Mouse (Mus musculus) MEL (cell line): ENCODE measurements around the gene Rfx4. TPM values are rescaled to one million over a fixed set of nuclear protein-coding genes. Genes with fewer than 3 reads are reported as not detected.

Experiments
- DNase-seq: peaks from one replicate; pipeline ENCODE4 v3.0.0; 2011; ENCODE audit warnings: low read depth, low spot score
- H3K27ac ChIP-seq: 2 replicates; pipeline ENCODE4 v1.5.1; 2012; ENCODE audit warnings: low read depth, mild to moderate bottlenecking, control low read depth, low read length, moderate library complexity; ENCODE audit not compliant: control insufficient read depth
- H3K27me3 ChIP-seq, 2 experiments: fragments of 150-350 bp in 1 of 2; sonication (generic) in 1 of 2; 2 replicates each; pipeline ENCODE4 v1.6.1; 2012; ENCODE audit warnings: low read length in 2 of 2, mild to moderate bottlenecking in 2 of 2, improper control_type of control experiment in 1 of 2, moderate library complexity in 1 of 2; ENCODE audit not compliant: insufficient read depth in 2 of 2, control insufficient read depth in 1 of 2
- H3K36me3 ChIP-seq, 2 experiments: 2 replicates each; pipeline ENCODE4 v1.6.1; 2012 to 2014; ENCODE audit warnings: low read length in 2 of 2, improper control_type of control experiment in 1 of 2, inconsistent platforms in 1 of 2, mild to moderate bottlenecking in 1 of 2; ENCODE audit not compliant: insufficient read depth in 2 of 2, control insufficient read depth in 1 of 2
- H3K4me1 ChIP-seq, 2 experiments: fragments of 150-350 bp in 1 of 2; sonication (generic) in 1 of 2; 2 replicates each; pipeline ENCODE4 v1.6.1; 2012; ENCODE audit warnings: low read length in 2 of 2, improper control_type of control experiment in 1 of 2, mild to moderate bottlenecking in 1 of 2; ENCODE audit not compliant: insufficient read depth in 2 of 2, control insufficient read depth in 1 of 2
- H3K4me3 ChIP-seq, 2 experiments: fragments of 150-350 bp in 1 of 2; sonication (generic) in 1 of 2; 2 replicates each; pipeline ENCODE4 v1.5.1; 2012; ENCODE audit warnings: low read depth in 2 of 2, low read length in 2 of 2, mild to moderate bottlenecking in 2 of 2, moderate library complexity in 2 of 2, control low read depth in 1 of 2, improper control_type of control experiment in 1 of 2; ENCODE audit not compliant: control insufficient read depth in 1 of 2, insufficient read depth in 1 of 2
- H3K79me2 ChIP-seq: 2 replicates; pipeline ENCODE4 v1.6.1; 2012; ENCODE audit warnings: mild to moderate bottlenecking, low read length, moderate library complexity; ENCODE audit not compliant: control insufficient read depth, poor library complexity, insufficient read depth
- H3K9ac ChIP-seq: 2 replicates; pipeline ENCODE4 v1.6.1; 2012; ENCODE audit warnings: low read depth, mild to moderate bottlenecking, control low read depth, low read length, moderate library complexity; ENCODE audit not compliant: control insufficient read depth, poor library complexity, severe bottlenecking
- H3K9me3 ChIP-seq: fragments of 150-350 bp; sonication (generic); replicated peaks from 2 replicates; pipeline ENCODE4 v1.6.1; 2012; ENCODE audit warnings: mild to moderate bottlenecking, low read length, improper control_type of control experiment, moderate library complexity; ENCODE audit not compliant: insufficient read depth
- E2F4 ChIP-seq: IDR thresholded peaks from 2 replicates; pipeline ENCODE4 v1.6.1; 2011; ENCODE audit warnings: low read depth, low read length, improper control_type of control experiment, borderline replicate concordance
- ELF1 ChIP-seq: IDR thresholded peaks from 2 replicates; pipeline ENCODE4 v1.6.1; 2014; ENCODE audit warnings: low read depth, mild to moderate bottlenecking, inconsistent platforms, low read length, improper control_type of control experiment, moderate library complexity
- ETS1 ChIP-seq: IDR thresholded peaks from 2 replicates; pipeline ENCODE4 v1.6.1; 2012; ENCODE audit warnings: low read depth, mild to moderate bottlenecking, inconsistent platforms, low read length, improper control_type of control experiment, moderate library complexity
- GABPA ChIP-seq: IDR thresholded peaks from 2 replicates; pipeline ENCODE4 v1.6.1; 2012; ENCODE audit warnings: low read depth, mild to moderate bottlenecking, inconsistent platforms, low read length, improper control_type of control experiment, moderate library complexity
- JUND ChIP-seq: IDR thresholded peaks from 2 replicates; pipeline ENCODE4 v1.6.1; 2011; ENCODE audit warnings: low read depth, mild to moderate bottlenecking, improper control_type of control experiment, low read length
- KAT2A ChIP-seq: conservative IDR thresholded peaks from 2 replicates; pipeline ENCODE4 v1.6.1; 2012; ENCODE audit warnings: low read depth, low read length, improper control_type of control experiment, inconsistent platforms
- MAX ChIP-seq: IDR thresholded peaks from 2 replicates; pipeline ENCODE4 v1.6.1; 2011; ENCODE audit warnings: low read length, improper control_type of control experiment
- MAZ ChIP-seq: IDR thresholded peaks from 2 replicates; pipeline ENCODE4 v1.6.1; 2012; ENCODE audit warnings: low read depth, mild to moderate bottlenecking, inconsistent platforms, low read length, improper control_type of control experiment
- MEF2A ChIP-seq: IDR thresholded peaks from 2 replicates; pipeline ENCODE4 v1.6.1; 2014; ENCODE audit warnings: low read depth, mild to moderate bottlenecking, inconsistent platforms, low read length, improper control_type of control experiment; ENCODE audit not compliant: poor library complexity, insufficient replicate concordance, severe bottlenecking; ENCODE audit errors: extremely low read depth
- MXI1 ChIP-seq: IDR thresholded peaks from 2 replicates; pipeline ENCODE4 v1.6.1; 2011; ENCODE audit warnings: mild to moderate bottlenecking, low read depth, low read length, improper control_type of control experiment
- MYB ChIP-seq: IDR thresholded peaks from 2 replicates; pipeline ENCODE4 v1.6.1; 2011; ENCODE audit warnings: mild to moderate bottlenecking, low read depth, low read length, improper control_type of control experiment
- MYC ChIP-seq: IDR thresholded peaks from 2 replicates; pipeline ENCODE4 v1.6.1; 2011; ENCODE audit warnings: low read depth, mild to moderate bottlenecking, low read length, improper control_type of control experiment, moderate library complexity
- NELFE ChIP-seq: IDR thresholded peaks from 2 replicates; pipeline ENCODE4 v1.6.1; 2011; ENCODE audit warnings: low read depth, low read length, improper control_type of control experiment
- NRF1 ChIP-seq: IDR thresholded peaks from 2 replicates; pipeline ENCODE4 v1.6.1; 2014; ENCODE audit warnings: low read depth, mild to moderate bottlenecking, inconsistent platforms, low read length, improper control_type of control experiment, moderate library complexity; ENCODE audit not compliant: poor library complexity, insufficient read depth, severe bottlenecking
- POLR2AphosphoS2 ChIP-seq: IDR thresholded peaks from 2 replicates; pipeline ENCODE4 v1.6.1; 2011; ENCODE audit warnings: low read length, improper control_type of control experiment
- POLR2AphosphoS5 ChIP-seq: IDR thresholded peaks from 2 replicates; pipeline ENCODE4 v1.6.1; 2012; ENCODE audit warnings: low read depth, borderline replicate concordance, mild to moderate bottlenecking, inconsistent platforms, low read length, moderate library complexity, mixed read lengths
- RAD21 ChIP-seq: IDR thresholded peaks from 2 replicates; pipeline ENCODE4 v1.6.1; 2011; ENCODE audit warnings: mild to moderate bottlenecking, low read depth, low read length, improper control_type of control experiment
- RCOR1 ChIP-seq: IDR thresholded peaks from 2 replicates; pipeline ENCODE4 v1.6.1; 2012; ENCODE audit warnings: low read depth, mild to moderate bottlenecking, inconsistent platforms, low read length, improper control_type of control experiment
- SIN3A ChIP-seq: IDR thresholded peaks from 2 replicates; pipeline ENCODE4 v1.6.1; 2012; ENCODE audit warnings: low read length, improper control_type of control experiment, inconsistent platforms
- SMC3 ChIP-seq: IDR thresholded peaks from 2 replicates; pipeline ENCODE4 v1.6.1; 2011; ENCODE audit warnings: low read depth, low read length, improper control_type of control experiment
- TAL1 ChIP-seq: IDR thresholded peaks from 2 replicates; pipeline ENCODE4 v1.6.1; 2012; ENCODE audit warnings: mild to moderate bottlenecking, inconsistent platforms, low read length, moderate library complexity, mixed read lengths
- TBP ChIP-seq: IDR thresholded peaks from 2 replicates; pipeline ENCODE4 v1.8.0; 2011; ENCODE audit warnings: low read depth, low read length, improper control_type of control experiment
- TCF12 ChIP-seq: IDR thresholded peaks from 2 replicates; pipeline ENCODE4 v1.6.1; 2014; ENCODE audit warnings: low read depth, mild to moderate bottlenecking, inconsistent platforms, low read length, improper control_type of control experiment, moderate library complexity
- UBTF ChIP-seq: IDR thresholded peaks from 2 replicates; pipeline ENCODE4 v1.6.1; 2012; ENCODE audit warnings: low read depth, mild to moderate bottlenecking, inconsistent platforms, low read length, improper control_type of control experiment, moderate library complexity, borderline replicate concordance; ENCODE audit not compliant: insufficient read depth
- ZC3H11A ChIP-seq: IDR thresholded peaks from 2 replicates; pipeline ENCODE4 v1.6.1; 2012; ENCODE audit warnings: low read depth, mild to moderate bottlenecking, inconsistent platforms, low read length, improper control_type of control experiment
- ZNF384 ChIP-seq: IDR thresholded peaks from 2 replicates; pipeline ENCODE4 v1.6.1; 2012; ENCODE audit warnings: low read depth, mild to moderate bottlenecking, inconsistent platforms, low read length, improper control_type of control experiment
- polyA plus RNA-seq, 2 experiments: library from polyadenylated mRNA; stranded (reverse) in 1 of 2; unstranded in 1 of 2; fragments of >175 nt in 1 of 2; fragments of >200 nt in 1 of 2; gene quantifications; 2 replicates each; pipeline versions ENCODE4 v1.2.1 to v1.2.4; 2012; ENCODE audit warnings: low replicate concordance in 2 of 2, low read depth in 1 of 2; ENCODE audit not compliant: insufficient read length in 2 of 2, insufficient read depth in 1 of 2, missing spikeins in 1 of 2
- total RNA-seq: library from RNA; depleted of rRNA; stranded (reverse); fragments of 300-350 nt; gene quantifications from 2 replicates; pipeline ENCODE4 v1.2.3, GENCODE M21; 2012

Gene Rfx4
- total and polyA plus RNA-seq, 3 experiments = not detected

- no peaks in the 10 kb centered on the region for H3K36me3 ChIP-seq
- no peak overlapping the region for H3K9ac ChIP-seq
- H3K4me3 ChIP-seq = no peak overlapping the region
- H3K9me3 ChIP-seq = no peaks in the 10 kb centered on the region
- no peaks in the 10 kb centered on the region; a peak in 3 of 4 replicates for H3K27me3 ChIP-seq
- H3K79me2 ChIP-seq = no peaks in the 10 kb centered on the region
- H3K27ac ChIP-seq = no peak overlapping the region
- H3K4me1 ChIP-seq = no peaks in the 10 kb centered on the region
- no peak for DNase-seq
- TF ChIP-seq MAX (no peak), RCOR1 (no peak), SMC3 (no peak), POLR2AphosphoS2 (no peak), ETS1 (no peak), TAL1 (no peak), ZC3H11A (no peak), SIN3A (no peak), MEF2A (no peak), E2F4 (no peak), MAZ (no peak), GABPA (no peak), TBP (no peak), NRF1 (no peak), TCF12 (no peak), UBTF (no peak), KAT2A (no peak), ELF1 (no peak), ZNF384 (no peak), RAD21 (no peak)
Observed at GRCm38 (mm10) chr10:84889096-84889846, 133.4 kb downstream of the Rfx4 start.

DNA sequence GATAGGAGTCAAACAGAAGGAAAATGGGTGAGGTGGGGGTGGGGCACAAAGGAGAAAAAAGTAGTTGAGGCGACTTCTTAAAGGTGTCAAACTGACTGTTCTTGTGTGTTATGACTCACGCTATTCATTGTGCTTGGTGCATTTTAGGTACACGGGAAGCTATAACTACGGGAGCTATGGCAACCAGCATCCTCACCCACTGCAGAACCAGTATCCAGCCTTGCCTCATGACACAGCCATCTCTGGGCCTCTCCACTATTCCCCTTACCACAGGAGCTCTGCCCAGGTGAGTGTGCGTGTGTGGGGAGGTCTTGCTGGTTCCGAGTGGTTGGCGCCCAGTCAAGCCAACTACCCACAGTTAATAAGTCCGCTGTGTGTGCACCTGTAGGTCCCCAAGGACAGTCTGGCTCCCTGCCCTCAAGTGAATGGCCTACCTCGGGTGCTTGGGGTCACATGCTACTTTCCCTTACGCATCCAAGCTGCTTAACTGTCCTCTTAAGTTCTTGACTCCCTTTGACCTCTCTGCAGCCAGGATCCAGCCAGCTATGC is 140.0 kb downstream of the Rfx4 start:
- Histone ChIP-seq H3K4me3 (no peak overlapping the region), H3K27ac (no peak overlapping the region), H3K4me1 (peaks cover 0 to 23% of the 10 kb centered on the region in 2 experiments; a peak in 2 of 4 replicates), H3K27me3 (no peaks in the 10 kb centered on the region), H3K9ac (no peak overlapping the region), H3K79me2 (no peaks in the 10 kb centered on the region), H3K36me3 (peaks cover 0 to 18% of the 10 kb centered on the region in 2 experiments; a peak in 2 of 4 replicates), H3K9me3 (no peaks in the 10 kb centered on the region)
- DNase-seq = no peak
- TF ChIP-seq MYB (no peak), MXI1 (no peak), NELFE (no peak), POLR2AphosphoS5 (no peak), GABPA (no peak), ETS1 (no peak), MEF2A (no peak), MYC (no peak), NRF1 (no peak), RCOR1 (no peak), JUND (no peak), RAD21 (no peak), TCF12 (no peak), SMC3 (no peak)
